Mouse (Mus musculus): ENCODE measurements around the gene Lamc3.

Lamc3 gene

DNA sequence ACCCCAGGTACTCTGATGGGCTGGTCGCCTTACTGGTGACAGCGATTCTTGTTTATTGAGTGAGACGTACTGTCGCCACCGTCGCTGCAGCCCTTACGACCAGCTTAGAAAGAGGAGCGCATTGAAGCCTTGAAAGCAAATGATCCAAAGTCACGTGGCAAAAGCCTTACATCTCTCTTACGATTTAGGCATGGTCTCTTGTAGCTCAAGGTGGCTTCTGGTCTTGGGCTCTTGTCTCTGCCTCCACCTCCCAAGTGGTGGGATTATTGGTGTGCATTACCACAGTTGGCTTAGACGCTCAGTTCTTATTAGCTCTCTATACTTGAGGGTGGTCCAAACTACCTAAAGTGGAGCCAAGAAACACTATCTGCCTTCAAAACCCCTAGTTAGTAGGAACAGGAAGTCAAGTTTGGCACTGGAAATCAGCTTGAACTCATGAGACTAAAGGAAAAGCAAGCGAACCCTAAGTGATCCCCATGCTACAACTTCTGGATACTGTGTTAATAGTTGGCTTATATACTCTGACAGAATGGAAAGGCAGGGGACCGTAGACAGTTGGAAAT is 87.8 kb downstream of the Lamc3 start:
- no peak for DNase-seq (ENCODE audit: low spot score)

GRCm38 (mm10) chr2:31987774-31988173 is 100.7 kb downstream of the Lamc3 start:
- DNase-seq (ENCODE audit: low spot score), result no peak

GRCm38 (mm10) chr2:31990961-31991360 is 103.9 kb downstream of the Lamc3 start:
- no peak for DNase-seq (ENCODE audit: low spot score)

DNA sequence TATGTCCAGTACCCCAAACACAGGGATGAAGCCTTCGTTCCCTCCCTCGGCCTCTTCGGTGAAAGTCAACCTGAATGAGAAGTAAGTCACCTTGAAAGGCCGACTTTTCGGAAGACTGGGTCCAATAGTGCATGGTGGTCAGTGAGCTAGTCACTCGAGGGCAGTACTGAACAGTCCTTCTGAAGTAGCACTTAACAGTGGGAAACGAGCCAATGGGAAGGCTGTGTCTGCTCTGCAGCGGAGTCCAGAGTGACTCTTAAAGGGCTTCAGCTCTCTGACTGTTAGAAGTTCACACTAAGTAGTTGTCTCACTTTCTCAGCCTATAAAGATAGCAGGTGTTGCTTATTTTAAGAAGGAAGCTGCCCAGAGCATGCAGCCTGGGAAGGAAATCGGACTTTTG is 107.8 kb downstream of the Lamc3 start:
- no peak for DNase-seq (ENCODE audit: low spot score)

DNA sequence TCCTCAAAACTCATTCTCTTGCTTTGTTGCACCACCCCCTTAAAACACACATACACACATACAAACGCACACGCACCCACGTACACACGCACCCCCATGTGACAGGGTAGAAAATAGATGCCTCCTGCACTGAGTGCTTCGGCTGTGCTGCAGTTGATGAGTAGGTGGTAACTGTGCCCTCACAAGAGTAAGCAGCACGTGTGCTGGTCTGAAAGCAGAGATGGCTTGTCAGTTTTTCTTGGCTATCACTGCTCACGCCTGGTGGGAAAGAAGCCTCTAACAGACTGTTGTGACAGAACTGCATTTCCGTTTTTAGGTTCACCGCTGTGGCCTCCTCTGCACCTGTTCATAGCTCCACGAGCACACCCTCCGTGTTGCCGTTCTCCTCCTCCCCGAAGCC is 109.0 kb downstream of the Lamc3 start:
- DNase-seq (ENCODE audit: low spot score), result no peak
